Mouse (Mus musculus): Measurements from ENCODE around the gene Gas7. TPM values are rescaled to one million over a fixed set of nuclear protein-coding genes. Genes with fewer than 3 reads are reported as not detected.

Gas7 gene
- polyA plus RNA-seq, 1 experiment from 2014 or later, result 9.8 TPM

DNA sequence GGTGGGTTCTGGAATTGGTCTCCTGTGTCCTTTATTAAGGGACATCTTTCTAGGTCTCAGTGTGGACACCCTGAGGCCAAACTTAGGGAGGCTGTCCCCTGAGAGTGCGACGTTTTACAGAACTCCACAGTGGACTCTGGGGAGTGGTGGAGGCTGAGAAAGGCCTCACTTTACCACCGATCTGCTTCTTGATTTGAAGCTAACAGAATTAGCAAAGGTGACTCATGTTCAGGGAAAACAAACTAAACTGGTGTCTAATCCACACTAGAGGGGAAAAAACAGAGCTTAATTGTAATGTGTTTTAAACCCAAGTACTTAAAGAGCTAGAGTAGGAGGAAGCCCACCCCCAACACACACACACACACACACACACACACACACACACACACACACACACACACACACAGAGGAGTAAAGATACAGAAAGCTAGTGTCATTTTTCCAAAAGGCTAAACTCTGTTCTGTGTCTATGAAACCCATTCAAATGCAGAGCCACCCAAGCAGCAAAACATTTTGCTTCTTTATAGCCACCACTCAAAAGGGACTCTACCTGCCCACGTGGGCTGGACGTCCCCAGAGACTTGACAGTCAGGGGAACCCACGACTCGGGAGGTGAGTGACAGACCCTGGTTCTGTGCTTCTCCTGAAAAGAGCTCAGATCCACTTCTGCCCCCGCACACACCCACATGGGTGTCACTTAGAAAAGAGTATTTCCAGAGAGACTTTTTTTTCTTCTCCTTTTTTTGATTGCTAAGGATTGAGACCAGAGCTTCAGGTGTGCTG lies 268.2 kb downstream of the Gas7 start:
- no peak overlapping the region for H3K4me2 ChIP-seq (replicated peaks)
- H3K9me3 ChIP-seq, result no peaks in the 10 kb centered on the region
- H3K4me3 ChIP-seq, result no peak overlapping the region
- H3K4me1 ChIP-seq, result no peaks in the 10 kb centered on the region; the same call in 1 of the 2 replicates
- WGBS, result 69% methylated on average over 8 of the region's 8 CpGs
- H3K9ac ChIP-seq, result no peak overlapping the region
- no peak overlapping the region for H3K27ac ChIP-seq
- H3K27me3 ChIP-seq, result no peaks in the 10 kb centered on the region
- no peaks in the 10 kb centered on the region for H3K36me3 ChIP-seq
- ATAC-seq (ENCODE audit: low FRiP score, low read depth), result no peak

DNA sequence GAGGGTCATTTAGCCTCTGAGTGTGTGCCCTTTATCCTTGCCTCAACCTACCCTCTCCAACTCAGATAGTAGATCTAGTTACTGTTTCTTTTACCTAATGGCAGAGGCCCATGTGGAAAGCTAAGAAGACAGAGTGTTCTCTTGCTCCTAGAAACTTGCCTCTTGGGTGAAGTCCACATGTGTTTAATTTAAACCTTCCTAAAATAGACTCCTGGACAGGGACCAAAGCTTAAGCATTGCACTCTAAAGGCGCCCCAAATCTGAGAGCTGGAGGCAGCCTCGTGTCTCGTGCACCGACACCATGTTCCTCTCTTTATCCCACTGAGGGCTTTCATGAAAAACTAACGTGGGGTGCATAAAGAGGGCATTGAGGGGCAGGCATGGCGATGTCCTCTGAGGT lies 271.9 kb downstream of the Gas7 start:
- H3K27me3 ChIP-seq, result no peaks in the 10 kb centered on the region
- no peak overlapping the region for H3K27ac ChIP-seq
- WGBS, result 68% methylated on average over 6 of the region's 6 CpGs
- no peaks in the 10 kb centered on the region for H3K9me3 ChIP-seq
- H3K4me3 ChIP-seq, result no peak overlapping the region
- H3K4me1 ChIP-seq, result no peaks in the 10 kb centered on the region; the same call in 1 of the 2 replicates
- ATAC-seq (ENCODE audit: low FRiP score, low read depth), result no peak
- no peak overlapping the region for H3K9ac ChIP-seq
- H3K4me2 ChIP-seq (replicated peaks), result no peak overlapping the region
- H3K36me3 ChIP-seq, result no peaks in the 10 kb centered on the region

DNA sequence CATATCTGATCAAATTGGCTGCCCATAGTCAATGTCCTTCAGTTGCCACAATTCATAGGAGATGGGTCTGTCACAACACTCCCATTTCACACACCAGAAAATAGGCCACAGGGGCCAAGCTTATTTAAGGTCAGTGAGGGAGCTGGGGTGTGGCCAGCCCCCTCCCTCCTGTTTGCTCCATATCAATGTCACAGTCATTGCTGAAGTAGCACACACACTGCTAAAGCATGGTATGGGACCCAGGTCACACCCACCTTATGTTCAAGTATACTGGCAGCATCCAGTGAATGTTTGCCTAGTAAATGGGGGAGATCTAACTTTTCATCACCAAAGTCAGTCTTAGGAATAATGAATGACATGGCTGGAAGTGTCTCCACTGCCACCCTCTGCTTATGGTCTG lies 273.5 kb downstream of the Gas7 start:
- H3K9me3 ChIP-seq, result no peaks in the 10 kb centered on the region
- ATAC-seq (ENCODE audit: low FRiP score, low read depth), result no peak
- H3K36me3 ChIP-seq, result no peaks in the 10 kb centered on the region

DNA sequence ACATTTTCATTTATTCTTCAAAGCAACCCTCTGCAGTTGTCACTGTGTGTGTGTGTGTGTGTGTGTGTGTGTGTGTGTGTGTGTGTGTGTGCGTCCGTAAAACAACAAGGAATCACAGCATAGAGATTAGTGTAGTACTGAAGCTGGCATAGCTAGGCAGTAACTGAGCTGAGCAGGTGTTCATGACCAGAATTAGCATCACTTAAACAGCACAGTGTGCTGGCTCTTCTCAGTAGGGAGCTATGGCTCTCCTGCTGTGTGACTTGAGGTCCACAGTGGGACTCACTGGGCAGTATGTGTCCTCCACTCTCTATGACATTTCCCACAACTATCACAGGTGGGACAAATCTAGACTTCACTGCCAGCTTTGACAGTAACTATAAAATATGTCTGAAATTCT lies 275.8 kb downstream of the Gas7 start:
- Histone ChIP-seq H3K27ac (no peak overlapping the region), H3K36me3 (no peaks in the 10 kb centered on the region), H3K27me3 (no peaks in the 10 kb centered on the region), H3K4me2 (replicated peaks) (no peak overlapping the region), H3K4me1 (no peaks in the 10 kb centered on the region; the same call in 1 of the 2 replicates), H3K9ac (no peak overlapping the region), H3K9me3 (no peaks in the 10 kb centered on the region), H3K4me3 (no peak overlapping the region)
- WGBS, result 90% methylated on average over 2 of the region's 2 CpGs
- ATAC-seq (ENCODE audit: low FRiP score, low read depth), result no peak

More for the DNA sequence above, 273.5 kb downstream of the Gas7 start:
- no peaks in the 10 kb centered on the region; the same call in 1 of the 2 replicates for H3K4me1 ChIP-seq
- H3K27me3 ChIP-seq, result no peaks in the 10 kb centered on the region
- H3K9ac ChIP-seq, result no peak overlapping the region
- no peak overlapping the region for H3K4me2 ChIP-seq (replicated peaks)
- H3K27ac ChIP-seq, result no peak overlapping the region
- H3K4me3 ChIP-seq, result no peak overlapping the region

DNA sequence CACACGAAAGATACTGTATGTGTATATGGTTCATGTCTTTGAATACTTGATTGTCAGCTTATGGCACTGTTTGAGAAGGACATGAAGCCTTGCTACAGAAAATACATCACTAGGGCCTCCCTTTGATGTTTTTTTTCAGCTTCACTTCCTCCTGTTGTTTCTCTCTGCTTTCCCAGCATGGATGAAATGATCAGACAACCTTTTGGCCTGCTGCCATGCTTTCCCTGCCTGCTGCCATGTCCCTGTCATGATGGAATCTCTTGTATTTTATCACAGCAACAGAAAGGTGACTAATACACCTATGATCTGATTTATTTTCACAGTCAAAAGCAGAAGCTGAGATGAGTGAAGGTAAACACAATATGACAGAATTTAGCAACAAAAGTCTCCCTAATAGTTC lies 278.5 kb downstream of the Gas7 start:
- H3K27ac ChIP-seq, result no peak overlapping the region
- no peak for ATAC-seq (ENCODE audit: low FRiP score, low read depth)

DNA sequence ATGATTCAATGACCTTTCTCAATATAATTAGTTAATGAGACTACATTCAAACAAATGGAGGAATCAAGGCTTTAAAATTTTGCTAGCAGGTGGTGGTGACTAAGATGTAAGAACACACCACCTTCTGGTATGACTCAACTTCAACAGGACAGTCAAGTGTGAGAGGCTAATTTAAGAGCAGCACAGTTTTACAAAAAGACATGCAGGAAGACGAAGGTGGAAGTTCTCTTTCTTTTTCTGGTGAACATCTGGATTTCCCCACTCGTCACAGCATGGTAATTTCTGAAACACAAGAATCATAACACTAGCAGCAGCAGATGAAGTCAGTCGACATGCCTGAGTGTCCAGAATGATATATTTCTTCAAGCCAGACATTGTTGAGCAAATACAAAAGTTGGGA lies 279.4 kb downstream of the Gas7 start:
- no peak overlapping the region for H3K4me2 ChIP-seq (replicated peaks)
- H3K27me3 ChIP-seq, result no peaks in the 10 kb centered on the region
- no peaks in the 10 kb centered on the region for H3K9me3 ChIP-seq
- no peak for ATAC-seq (ENCODE audit: low FRiP score, low read depth)
- no peak overlapping the region for H3K4me3 ChIP-seq
- no peaks in the 10 kb centered on the region for H3K4me1 ChIP-seq
- H3K36me3 ChIP-seq, result no peaks in the 10 kb centered on the region
- no peak overlapping the region for H3K27ac ChIP-seq
- H3K9ac ChIP-seq, result no peak overlapping the region
- WGBS, result 68% methylated on average over 3 of the region's 3 CpGs

More for the DNA sequence above, 278.5 kb downstream of the Gas7 start:
- Histone ChIP-seq H3K36me3 (no peaks in the 10 kb centered on the region), H3K9ac (no peak overlapping the region), H3K4me2 (replicated peaks) (no peak overlapping the region), H3K4me3 (no peak overlapping the region), H3K27me3 (no peaks in the 10 kb centered on the region), H3K4me1 (no peaks in the 10 kb centered on the region), H3K9me3 (no peaks in the 10 kb centered on the region)
- 82% methylated on average over 1 of the region's 1 CpGs for WGBS

DNA sequence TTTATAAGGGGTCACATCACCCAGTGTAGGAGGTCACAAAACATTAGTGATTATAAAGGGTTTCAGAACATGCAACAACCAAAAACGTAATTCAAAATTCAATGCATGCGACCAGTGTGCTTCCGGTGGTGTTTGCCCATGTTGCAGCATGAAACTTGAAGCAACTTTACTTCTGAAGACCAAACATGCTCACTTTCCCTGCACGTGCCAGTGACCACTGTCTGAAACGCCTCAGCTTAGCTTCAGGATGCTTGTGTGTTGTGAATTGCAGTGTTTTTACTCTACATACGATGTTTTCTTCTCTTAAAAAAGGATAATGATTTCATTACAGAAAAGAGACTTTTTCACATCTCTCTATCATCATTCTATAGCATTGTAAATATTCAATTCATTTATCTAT lies 283.1 kb downstream of the Gas7 start:
- Histone ChIP-seq H3K9ac (no peak overlapping the region), H3K4me1 (no peaks in the 10 kb centered on the region), H3K4me3 (no peak overlapping the region), H3K27me3 (no peaks in the 10 kb centered on the region), H3K27ac (no peak overlapping the region), H3K36me3 (no peaks in the 10 kb centered on the region), H3K4me2 (replicated peaks) (no peak overlapping the region), H3K9me3 (no peaks in the 10 kb centered on the region)
- WGBS, result 83% methylated on average over 6 of the region's 6 CpGs
- no peak for ATAC-seq (ENCODE audit: low FRiP score, low read depth)

Other genes starting within 250 kb of the Gas7 start
- 0.20 and 0.23 TPM in 2 replicates for gene Myh4, start 217.4 kb upstream of the Gas7 start, polyA plus RNA-seq (2015; fragmentation: Nextera tagmentation; extraction: Ambion mirVana)
- 23.9 and 27.5 TPM in 2 replicates for gene Myh8, start 178.3 kb upstream of the Gas7 start, polyA plus RNA-seq (2015; fragmentation: Nextera tagmentation; extraction: Ambion mirVana)
- gene Myh13, start 133.8 kb upstream of the Gas7 start, polyA plus RNA-seq (2015; fragmentation: Nextera tagmentation; extraction: Ambion mirVana), result 0.26 and 0.38 TPM in 2 replicates
- not detected in 2 replicates for gene Rcvrn, start 239.9 kb downstream of the Gas7 start, polyA plus RNA-seq (2015; fragmentation: Nextera tagmentation; extraction: Ambion mirVana)